Mouse (Mus musculus): Measurements from ENCODE around the gene Blm. TPM values are rescaled to one million over a fixed set of nuclear protein-coding genes. Genes with fewer than 3 reads are reported as not detected.

Gene Blm
- polyA plus RNA-seq, 1 experiment from 2014 or later = 27.2 TPM

DNA sequence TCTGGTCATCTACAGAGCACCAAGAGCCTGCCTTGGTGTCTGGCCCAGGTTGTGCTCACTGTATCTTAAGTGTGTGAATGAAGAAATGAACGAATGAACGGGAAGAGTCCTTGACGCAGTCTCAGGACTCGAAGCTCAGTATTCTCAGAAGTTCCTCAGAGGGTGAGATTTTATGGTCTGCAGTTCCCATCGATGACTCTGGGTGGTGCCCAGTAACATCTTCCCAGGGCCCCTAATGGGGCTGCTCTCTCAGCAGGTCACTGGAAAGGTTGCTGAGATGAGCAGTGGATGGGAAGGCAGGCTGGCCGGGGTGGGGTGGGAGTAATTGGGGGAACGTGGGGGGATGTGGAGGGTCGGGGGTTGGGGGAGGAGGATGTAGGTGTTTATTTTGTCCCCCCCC, 23.2 kb upstream of the Blm start:
- H3K9me3 ChIP-seq = no peaks in the 10 kb centered on the region
- no peak overlapping the region for H3K4me2 ChIP-seq (replicated peaks)
- peaks cover 22% of the 10 kb centered on the region for H3K4me1 ChIP-seq
- 53% methylated on average over 8 of the region's 8 CpGs for WGBS
- H3K4me3 ChIP-seq = no peak overlapping the region
- no peak overlapping the region for H3K9ac ChIP-seq
- ATAC-seq (ENCODE audit: low FRiP score, low read depth) = no peak
- no peaks in the 10 kb centered on the region for H3K36me3 ChIP-seq
- H3K27me3 ChIP-seq = no peaks in the 10 kb centered on the region
- H3K27ac ChIP-seq = no peak overlapping the region

DNA sequence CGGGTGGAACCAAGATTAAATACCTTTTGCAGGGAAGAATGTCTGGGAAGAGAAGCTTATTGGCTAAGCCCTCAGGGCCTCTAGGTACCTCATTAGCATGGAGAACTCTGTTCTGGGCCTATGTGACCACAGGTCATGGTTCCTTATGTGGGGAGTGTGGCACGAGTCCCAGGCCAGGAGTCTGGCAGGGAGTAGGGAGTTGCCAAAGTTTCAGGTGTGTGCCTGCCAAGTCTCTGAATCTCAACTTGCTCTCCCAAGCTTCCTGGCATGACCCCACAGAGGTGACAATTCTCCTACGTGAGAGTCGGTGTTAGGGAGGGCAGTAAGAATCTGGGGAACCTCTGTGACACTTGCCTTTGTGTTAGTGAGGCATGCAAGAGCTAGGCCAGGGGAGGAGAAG, 22.2 kb upstream of the Blm start:
- Histone ChIP-seq H3K9me3 (no peaks in the 10 kb centered on the region), H3K4me2 (replicated peaks) (no peak overlapping the region), H3K27ac (no peak overlapping the region), H3K9ac (no peak overlapping the region), H3K27me3 (no peaks in the 10 kb centered on the region), H3K4me1 (peaks cover 22% of the 10 kb centered on the region), H3K4me3 (no peak overlapping the region), H3K36me3 (no peaks in the 10 kb centered on the region)
- WGBS = 75% methylated on average over 4 of the region's 4 CpGs
- ATAC-seq (ENCODE audit: low FRiP score, low read depth) = no peak

- Histone ChIP-seq H3K4me3 (no peak overlapping the region), H3K36me3 (no peaks in the 10 kb centered on the region)
- 92% methylated on average over 3 of the region's 3 CpGs for WGBS
These were observed 21.2 kb upstream of the Blm start for GRCm38 (mm10) chr7:80556166-80556565.

GRCm38 (mm10) chr7:80555146-80555545, 20.2 kb upstream of the Blm start:
- Histone ChIP-seq H3K4me2 (replicated peaks) (no peak overlapping the region), H3K9ac (no peak overlapping the region), H3K9me3 (no peaks in the 10 kb centered on the region), H3K27me3 (no peaks in the 10 kb centered on the region), H3K36me3 (no peaks in the 10 kb centered on the region), H3K4me1 (peaks cover 10% of the 10 kb centered on the region), H3K27ac (0 out of 2 replicates have a peak overlapping the region, but pooled peaks have one; percentile 53), H3K4me3 (no peak overlapping the region)
- 76% methylated on average over 3 of the region's 3 CpGs for WGBS
- ATAC-seq (ENCODE audit: low FRiP score, low read depth) = no peak

More at GRCm38 (mm10) chr7:80556166-80556565, 21.2 kb upstream of the Blm start:
- no peaks in the 10 kb centered on the region for H3K27me3 ChIP-seq
- no peak overlapping the region for H3K4me2 ChIP-seq (replicated peaks)
- peaks cover 13% of the 10 kb centered on the region for H3K4me1 ChIP-seq
- ATAC-seq (ENCODE audit: low FRiP score, low read depth) = no peak
- H3K9ac ChIP-seq = no peak overlapping the region
- H3K27ac ChIP-seq = no peak overlapping the region
- H3K9me3 ChIP-seq = no peaks in the 10 kb centered on the region

GRCm38 (mm10) chr7:80554180-80555021, 19.5 kb upstream of the Blm start:
- no peak overlapping the region for H3K4me3 ChIP-seq
- H3K4me1 ChIP-seq = peaks cover 10% of the 10 kb centered on the region
- H3K9me3 ChIP-seq = no peaks in the 10 kb centered on the region
- 50% methylated on average over 22 of the region's 22 CpGs for WGBS
- no peaks in the 10 kb centered on the region for H3K36me3 ChIP-seq
- no peaks in the 10 kb centered on the region for H3K27me3 ChIP-seq
- no peak overlapping the region for H3K9ac ChIP-seq
- peak overlapping the region; percentile 53 for H3K27ac ChIP-seq
- ATAC-seq (ENCODE audit: low FRiP score, low read depth) = peak; percentile 76
- H3K4me2 ChIP-seq (replicated peaks) = peak overlapping the region; percentile 16; the same call in 1 of the 2 replicates

- H3K9me3 ChIP-seq = no peaks in the 10 kb centered on the region
- 81% methylated on average over 7 of the region's 7 CpGs for WGBS
- no peaks in the 10 kb centered on the region for H3K27me3 ChIP-seq
- H3K4me2 ChIP-seq (replicated peaks) = no peak overlapping the region
- H3K4me3 ChIP-seq = no peak overlapping the region
- ATAC-seq (ENCODE audit: low FRiP score, low read depth) = no peak
- no peak overlapping the region for H3K9ac ChIP-seq
- no peaks in the 10 kb centered on the region for H3K36me3 ChIP-seq
- H3K4me1 ChIP-seq = peaks cover 10% of the 10 kb centered on the region
- H3K27ac ChIP-seq = no peak overlapping the region
These were observed 13.8 kb upstream of the Blm start for GRCm38 (mm10) chr7:80548513-80549260.

DNA sequence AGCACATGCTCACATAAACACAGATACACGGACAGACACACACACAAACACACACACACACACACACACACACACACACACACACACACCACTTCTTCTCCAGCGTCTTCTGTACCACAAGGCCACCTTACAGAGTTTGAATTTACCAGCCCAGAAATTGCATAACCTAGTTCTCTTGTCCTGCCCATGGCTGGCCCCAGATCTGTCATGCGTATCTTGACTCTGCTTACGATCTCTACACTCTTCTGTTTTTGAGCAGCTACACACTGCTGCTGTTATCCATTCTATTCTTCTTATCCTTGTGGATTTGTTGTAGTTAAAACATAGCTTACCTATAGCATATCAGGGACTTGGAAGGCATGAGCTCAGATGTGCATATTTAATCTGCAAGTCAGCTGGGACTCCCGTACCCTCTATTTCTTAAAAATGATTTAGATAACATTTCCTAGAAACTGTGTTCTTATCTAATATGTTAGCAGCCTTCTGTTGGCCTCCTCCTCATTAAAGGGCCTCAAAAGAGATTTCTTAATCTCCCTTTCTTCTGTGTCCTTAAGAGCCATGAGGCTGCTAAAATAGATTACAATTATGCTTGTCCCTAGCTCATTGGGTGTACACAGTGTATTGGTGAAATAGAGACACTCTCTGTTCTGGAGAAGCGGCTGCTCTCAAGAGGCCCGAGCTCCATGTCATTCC, 7.4 kb upstream of the Blm start:
- Histone ChIP-seq H3K36me3 (no peaks in the 10 kb centered on the region), H3K4me3 (no peak overlapping the region), H3K4me1 (peaks cover 10% of the 10 kb centered on the region), H3K9ac (peak overlapping the region; percentile 35; the same call in 1 of the 2 replicates), H3K4me2 (replicated peaks) (no peak overlapping the region), H3K27ac (no peak overlapping the region), H3K27me3 (no peaks in the 10 kb centered on the region), H3K9me3 (no peaks in the 10 kb centered on the region)
- 87% methylated on average over 7 of the region's 7 CpGs for WGBS
- no peak for ATAC-seq (ENCODE audit: low FRiP score, low read depth)

DNA sequence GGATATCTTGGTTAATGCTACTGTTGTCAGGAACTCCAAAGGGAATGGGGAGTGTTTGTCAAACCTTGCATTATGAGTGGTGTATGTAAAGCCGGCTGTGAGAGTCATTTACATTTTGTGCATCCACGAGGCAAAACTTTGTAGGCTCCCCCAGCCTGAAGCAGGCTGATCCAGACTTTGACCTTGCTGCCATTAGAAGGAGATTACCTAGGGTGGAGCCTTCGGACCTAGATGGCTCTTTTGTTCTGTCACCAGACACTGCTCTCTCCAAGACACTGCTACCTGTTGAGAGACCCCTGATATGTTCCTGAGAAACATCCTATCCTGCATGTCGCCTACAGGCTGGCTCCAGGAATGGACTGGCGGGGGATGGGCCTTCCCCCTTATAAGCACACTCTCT, 4.7 kb upstream of the Blm start:
- Histone ChIP-seq H3K9me3 (no peaks in the 10 kb centered on the region), H3K4me1 (peaks cover 8% of the 10 kb centered on the region), H3K27me3 (no peaks in the 10 kb centered on the region), H3K27ac (no peak overlapping the region), H3K4me3 (no peak overlapping the region), H3K4me2 (replicated peaks) (no peak overlapping the region), H3K9ac (no peak overlapping the region), H3K36me3 (no peaks in the 10 kb centered on the region)
- WGBS = 60% methylated on average over 5 of the region's 5 CpGs
- no peak for ATAC-seq (ENCODE audit: low FRiP score, low read depth)

DNA sequence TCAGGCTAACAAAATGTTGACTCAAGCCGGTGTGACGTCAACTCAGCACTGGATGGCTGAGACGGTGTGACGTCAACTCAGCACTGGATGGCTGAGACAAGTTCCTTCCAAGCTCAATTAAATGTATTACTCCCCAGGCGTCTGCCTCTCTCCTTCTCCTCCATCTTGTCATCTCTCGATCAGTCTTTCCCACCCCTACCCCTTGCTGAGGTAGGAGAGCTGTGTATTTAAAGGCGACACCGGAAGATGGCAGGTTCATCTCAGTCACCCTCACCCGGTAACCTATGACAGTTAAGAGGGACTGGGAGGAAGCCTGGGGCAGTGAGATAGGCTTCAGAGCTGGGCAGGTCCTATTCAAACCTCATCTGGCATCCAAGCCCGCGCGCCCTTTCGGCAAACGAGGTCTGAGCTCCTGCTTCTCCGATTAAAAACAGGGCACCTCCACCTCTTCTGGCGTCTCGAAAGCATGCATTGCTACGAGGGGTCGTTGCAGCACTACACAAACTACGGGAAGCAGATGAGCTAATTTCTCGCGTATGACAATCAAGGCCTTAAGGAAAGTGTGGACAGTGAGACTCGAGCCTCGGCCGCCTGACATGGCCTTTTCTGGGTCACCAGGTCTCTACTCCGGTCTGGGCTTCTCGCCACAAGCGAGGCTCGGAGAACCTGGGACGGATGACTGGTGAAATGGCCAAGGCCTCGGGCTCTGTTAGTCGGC, 469 bp downstream of the Blm start:
- H3K4me3 ChIP-seq = peak overlapping the region; percentile 77
- H3K4me1 ChIP-seq = peaks cover 12% of the 10 kb centered on the region
- no peaks in the 10 kb centered on the region for H3K27me3 ChIP-seq
- H3K9me3 ChIP-seq = no peaks in the 10 kb centered on the region
- H3K4me2 ChIP-seq (replicated peaks) = peak overlapping the region; percentile 94
- 2% methylated on average over 32 of the region's 32 CpGs for WGBS
- H3K27ac ChIP-seq = peak overlapping the region; percentile 44; the same call in 1 of the 2 replicates
- H3K36me3 ChIP-seq = no peaks in the 10 kb centered on the region
- H3K9ac ChIP-seq = peak overlapping the region; percentile 84
- no peak for ATAC-seq (ENCODE audit: low FRiP score, low read depth)

DNA sequence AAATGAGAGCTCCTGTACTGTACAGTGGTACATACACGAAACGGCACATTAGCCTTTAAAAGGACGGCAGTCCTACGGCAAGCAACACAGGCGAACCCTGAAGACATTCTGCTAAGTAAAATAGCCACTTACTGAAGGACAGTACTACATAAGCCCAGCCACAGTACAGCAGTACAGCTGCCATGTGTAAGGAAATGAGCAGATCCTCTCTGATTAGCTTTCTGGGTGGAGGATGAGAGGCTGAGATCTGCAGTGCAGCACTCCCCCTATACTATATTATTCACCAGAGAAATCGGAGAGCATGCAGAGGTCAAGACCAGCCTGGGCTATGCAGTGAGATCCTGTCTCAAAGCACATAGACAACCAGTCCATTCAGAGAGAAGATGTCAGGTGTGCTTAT, 3.8 kb downstream of the Blm start:
- Histone ChIP-seq H3K36me3 (no peaks in the 10 kb centered on the region), H3K4me2 (replicated peaks) (no peak overlapping the region), H3K27me3 (no peaks in the 10 kb centered on the region), H3K9ac (no peak overlapping the region), H3K9me3 (no peaks in the 10 kb centered on the region), H3K4me1 (peaks cover 12% of the 10 kb centered on the region), H3K27ac (no peak overlapping the region), H3K4me3 (no peak overlapping the region)
- ATAC-seq (ENCODE audit: low FRiP score, low read depth) = no peak
- WGBS = 89% methylated on average over 6 of the region's 6 CpGs

- Histone ChIP-seq H3K36me3 (no peaks in the 10 kb centered on the region), H3K9me3 (no peaks in the 10 kb centered on the region), H3K27me3 (no peaks in the 10 kb centered on the region), H3K4me2 (replicated peaks) (no peak overlapping the region), H3K9ac (no peak overlapping the region), H3K4me1 (peaks cover 12% of the 10 kb centered on the region), H3K27ac (no peak overlapping the region), H3K4me3 (no peak overlapping the region)
- WGBS = 96% methylated on average over 2 of the region's 2 CpGs
- no peak for ATAC-seq (ENCODE audit: low FRiP score, low read depth)
These were observed 4.3 kb downstream of the Blm start for GRCm38 (mm10) chr7:80530646-80531045.
